Mouse (Mus musculus) myocyte (in vitro differentiated cells): ENCODE data around the gene Mras.

ENCODE experiments used
- CEBPB ChIP-seq: IDR thresholded peaks from 2 replicates; pipeline ENCODE4 v1.6.1; 2011; ENCODE audit warnings: mild to moderate bottlenecking, moderate library complexity; ENCODE audit not compliant: poor library complexity, insufficient read depth, severe bottlenecking
- E2F4 ChIP-seq: IDR thresholded peaks from one replicate; pipeline ENCODE4 v1.6.1; 2011; ENCODE audit warnings: mild to moderate bottlenecking, control low read depth, moderate library complexity; ENCODE audit not compliant: insufficient read depth
- MAX ChIP-seq: IDR thresholded peaks from one replicate; pipeline ENCODE4 v1.6.1; 2011; ENCODE audit warnings: low read depth, mild to moderate bottlenecking, control low read depth
- MYOD1 ChIP-seq, 3 experiments: IDR thresholded peaks; one replicate each; pipeline ENCODE4 v1.6.1; 2011; ENCODE audit warnings: control low read depth in 2 of 3, low read depth in 2 of 3, mild to moderate bottlenecking in 2 of 3, moderate library complexity in 1 of 3; ENCODE audit not compliant: insufficient read length in 2 of 3, control insufficient read depth in 1 of 3
- MYOG ChIP-seq, 3 experiments: IDR thresholded peaks; one replicate each; pipeline ENCODE4 v1.6.1; 2011; ENCODE audit warnings: control low read depth in 2 of 3, low read depth in 2 of 3, mild to moderate bottlenecking in 2 of 3; ENCODE audit not compliant: insufficient read length in 2 of 3, control insufficient read depth in 1 of 3, insufficient read depth in 1 of 3
- POLR2A ChIP-seq: IDR thresholded peaks from one replicate; pipeline ENCODE4 v1.6.1; 2011; ENCODE audit warnings: low read depth, mild to moderate bottlenecking, control low read depth, moderate library complexity; ENCODE audit not compliant: insufficient read length
- POLR2AphosphoS2 ChIP-seq: IDR thresholded peaks from one replicate; pipeline ENCODE4 v1.6.1; 2011; ENCODE audit warnings: low read depth, control low read depth; ENCODE audit not compliant: insufficient read length
- REST ChIP-seq: IDR thresholded peaks from one replicate; pipeline ENCODE4 v1.6.1; 2011; ENCODE audit warnings: mild to moderate bottlenecking, control low read depth, moderate library complexity; ENCODE audit not compliant: insufficient read depth, insufficient read length
- TCF12 ChIP-seq: IDR thresholded peaks from one replicate; pipeline ENCODE4 v1.6.1; 2011; ENCODE audit warnings: mild to moderate bottlenecking, control low read depth; ENCODE audit not compliant: poor library complexity, insufficient read depth, severe bottlenecking
- TCF3 ChIP-seq: IDR thresholded peaks from one replicate; pipeline ENCODE4 v1.6.1; 2011; ENCODE audit warnings: low read depth, control low read depth; ENCODE audit not compliant: insufficient read length
- USF1 ChIP-seq: IDR thresholded peaks from one replicate; pipeline ENCODE4 v1.6.1; 2011; ENCODE audit warnings: low read depth, mild to moderate bottlenecking, control low read depth, moderate library complexity

DNA sequence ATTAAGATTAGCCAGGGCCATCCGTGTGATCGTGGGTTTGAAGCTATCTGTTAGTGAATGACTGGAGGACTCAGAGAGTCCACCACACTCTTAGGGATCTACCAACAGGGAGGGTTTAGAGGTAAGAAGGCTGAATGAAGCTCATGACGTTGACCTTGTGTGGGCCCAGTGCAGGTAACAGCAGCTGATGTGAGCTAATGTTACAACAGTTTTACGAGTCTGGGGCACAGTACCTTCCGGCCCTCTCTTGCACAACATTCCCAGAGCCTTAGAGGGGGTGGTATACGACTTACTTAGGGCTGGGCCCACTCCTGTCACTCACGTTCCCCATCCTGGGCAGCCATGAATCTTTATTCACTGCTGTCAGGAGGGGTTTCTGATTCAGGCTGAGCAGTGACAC lies 34.2 kb upstream of the Mras start:
- TF ChIP-seq POLR2A (no peak), MAX (no peak), USF1 (no peak), MYOG (IDR thresholded peaks at IDR 0.05; ENCODE audit: control insufficient read depth in 1 of 3, insufficient read depth in 1 of 3, insufficient read length in 2 of 3, low read depth in 2 of 3) (no peak), TCF12 (no peak), E2F4 (no peak), REST (no peak), CEBPB (no peak), POLR2AphosphoS2 (no peak), TCF3 (no peak), MYOD1 (IDR thresholded peaks at IDR 0.05; ENCODE audit: control insufficient read depth in 1 of 3, insufficient read length in 2 of 3, low read depth in 2 of 3) (no peak)
